In the genomic region with DNA sequence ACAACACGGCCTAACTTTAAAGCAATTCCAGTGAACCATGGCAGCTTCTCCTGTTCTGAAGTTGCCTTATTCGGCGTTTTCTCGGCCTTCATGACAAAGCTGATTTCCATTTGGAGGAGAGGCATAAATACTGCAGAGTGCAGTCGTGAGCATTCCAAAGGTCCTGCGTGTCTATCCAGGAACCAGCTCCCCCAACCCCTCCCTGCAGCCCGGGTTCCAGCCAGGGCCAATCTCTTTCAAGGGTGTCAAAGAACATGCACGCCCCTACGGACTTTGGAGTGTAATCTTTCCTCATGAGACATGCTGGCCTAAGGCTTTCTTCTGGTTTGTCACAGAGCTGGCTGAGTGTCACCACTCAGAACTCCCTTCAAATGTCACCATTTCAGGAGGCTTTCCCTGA, we compare ENCODE assay signal across 9 mouse cellular contexts. TPM values are rescaled to one million over a fixed set of nuclear protein-coding genes. Genes with fewer than 3 reads are reported as not detected.
DNase-seq lines count a peak whose midpoint lies in the region; ATAC-seq and TF ChIP-seq lines count a peak whose summit lies in the region.
"Had no signal": no experiment of that assay in that cellular context is flagged by ENCODE, and none has a peak within 500 bp of the region (broad histone marks: within the 10 kb centered on the region; RNA-seq: fewer than 3 reads in every experiment).

No protein-coding gene starts in this region.

- no peaks in the 10 kb centered on the region for H3K9me3 ChIP-seq in intestine, embryonic 15.5 days
- no peaks in the 10 kb centered on the region for H3K9me3 ChIP-seq in liver, embryonic 14.5 days (ENCODE audit: control insufficient read depth, low read length)
- H3K9me3 ChIP-seq in stomach, embryonic 16.5 days (replicated peaks; ENCODE audit: control insufficient read depth, low read length) = no peaks in the 10 kb centered on the region

- ATAC-seq in intestine, embryonic 15.5 days = peak; percentile 93
- peak; percentile 58; the same call in 1 of the 2 replicates for ATAC-seq in liver, embryonic 14.5 days (ENCODE audit: insufficient read depth)
- ATAC-seq in stomach, embryonic 16.5 days (ENCODE audit: insufficient read depth, low FRiP score) = peak; percentile 93

- no peak for DNase-seq in layer of hippocampus, adult 2 months (ENCODE audit: low spot score in 2 of 2)
- no peak for DNase-seq in layer of hippocampus, adult 18-20 months (ENCODE audit: low spot score in 2 of 2)
- DNase-seq in fibroblast of lung, adult 2 months (ENCODE audit: low read depth) = peak; percentile 76
- peak in 2 of 3 experiments; percentile 26 to 35 for DNase-seq in liver, embryonic 14.5 days (ENCODE audit: low read depth in 3 of 3, low spot score in 3 of 3)
- no peak for DNase-seq in cerebellum, postnatal 36 days
- no peak for DNase-seq in frontal cortex, postnatal 14 days (ENCODE audit: low spot score in 2 of 2)

- no peaks in the 10 kb centered on the region for H3K27me3 ChIP-seq in intestine, embryonic 15.5 days (replicated peaks)
- H3K27me3 ChIP-seq in liver, embryonic 14.5 days (ENCODE audit: control insufficient read depth, insufficient read depth, low read length) = no peaks in the 10 kb centered on the region
- H3K27me3 ChIP-seq in stomach, embryonic 16.5 days (ENCODE audit: control insufficient read depth, insufficient read depth, low read length) = no peaks in the 10 kb centered on the region
- H3K27me3 ChIP-seq: CH12.LX had no signal

- TF ChIP-seq CTCF in layer of hippocampus, adult 2 months (conservative IDR thresholded peaks at IDR 0.05) = no peak
- no peak for TF ChIP-seq CTCF in liver, embryonic 14.5 days (IDR thresholded peaks at IDR 0.05; ENCODE audit: low read depth)

- 5% methylated on average over 9 of the region's 9 CpGs for WGBS in intestine, embryonic 15.5 days
- WGBS in liver, embryonic 14.5 days (ENCODE audit: insufficient replicate concordance) = 63% methylated on average over 9 of the region's 9 CpGs
- WGBS in stomach, embryonic 16.5 days = 15% methylated on average over 9 of the region's 9 CpGs

- H3K36me3 ChIP-seq in intestine, embryonic 15.5 days = 0 out of 2 replicates have a peak, but pooled peaks cover 5% of the 10 kb centered on the region
- peaks cover 6% of the 10 kb centered on the region for H3K36me3 ChIP-seq in liver, embryonic 14.5 days (replicated peaks; ENCODE audit: control insufficient read depth, insufficient read depth, low read depth)
- 0 out of 2 replicates have a peak, but pooled peaks cover 5% of the 10 kb centered on the region for H3K36me3 ChIP-seq in stomach, embryonic 16.5 days (ENCODE audit: control insufficient read depth, insufficient read depth, low read length)

- no peak overlapping the region for H3K4me3 ChIP-seq in layer of hippocampus, adult 2 months
- no peak overlapping the region for H3K4me3 ChIP-seq in intestine, embryonic 15.5 days (replicated peaks)
- no peak overlapping the region for H3K4me3 ChIP-seq in liver, embryonic 14.5 days (ENCODE audit: insufficient read depth in 1 of 2, low read depth in 2 of 2, low read length in 2 of 2)
- H3K4me3 ChIP-seq in stomach, embryonic 16.5 days (replicated peaks; ENCODE audit: low read length) = no peak overlapping the region

- H3K4me1 ChIP-seq in intestine, embryonic 15.5 days (replicated peaks) = peaks cover 77% of the 10 kb centered on the region
- peaks cover 11 to 61% of the 10 kb centered on the region in 2 experiments for H3K4me1 ChIP-seq in liver, embryonic 14.5 days (replicated peaks; ENCODE audit: control insufficient read depth in 2 of 2, insufficient read depth in 2 of 2, low read length in 1 of 2)
- H3K4me1 ChIP-seq in stomach, embryonic 16.5 days (ENCODE audit: control insufficient read depth, insufficient read depth, low read length) = peaks cover 79% of the 10 kb centered on the region

- H3K9ac ChIP-seq in intestine, embryonic 15.5 days = no peak overlapping the region
- H3K9ac ChIP-seq in liver, embryonic 14.5 days (replicated peaks) = peak overlapping the region; percentile 11; the same call in 1 of the 2 replicates
- peak overlapping the region; percentile 64 for H3K9ac ChIP-seq in stomach, embryonic 16.5 days (ENCODE audit: low read length)

- H3K4me2 ChIP-seq in intestine, embryonic 15.5 days (replicated peaks) = peak overlapping the region; percentile 41
- H3K4me2 ChIP-seq in liver, embryonic 14.5 days (ENCODE audit: low read depth) = peak overlapping the region; percentile 22; the same call in 1 of the 2 replicates
- H3K4me2 ChIP-seq in stomach, embryonic 16.5 days (ENCODE audit: low read depth, low read length) = peak overlapping the region; percentile 29

- H3K27ac ChIP-seq in layer of hippocampus, adult 2 months = peak overlapping the region; percentile 92
- H3K27ac ChIP-seq in intestine, embryonic 15.5 days = peak overlapping the region; percentile 87
- H3K27ac ChIP-seq in liver, embryonic 14.5 days = peak overlapping the region; percentile 32
- H3K27ac ChIP-seq in stomach, embryonic 16.5 days (ENCODE audit: low read length) = peak overlapping the region; percentile 95

- TF ChIP-seq EP300 in liver, embryonic 14.5 days (IDR thresholded peaks at IDR 0.05; ENCODE audit: low read depth) = no peak

RNA-seq across cellular contexts. Expression of a gene that starts 36.8 kb away (rescaled TPM):
- total RNA-seq in layer of hippocampus, adult 2 months (2021) = 100 to 1,000 TPM; 131 to 134 TPM
- 100 to 1,000 TPM; 127 to 136 TPM for total RNA-seq in layer of hippocampus, adult 18-20 months (2021)
- 340 and 361 TPM in 2 replicates for polyA plus RNA-seq in intestine, embryonic 15.5 days (2015; fragmentation: Nextera tagmentation; extraction: Ambion mirVana)
- 80.4 and 86.2 TPM in 2 replicates for polyA plus RNA-seq in liver, embryonic 14.5 days (2012; rRNA removed)
- polyA plus RNA-seq in liver, embryonic 14.5 days (2014; fragmentation: Nextera tagmentation; extraction: Ambion mirVana) = 94.5 and 105 TPM in 2 replicates
- 413 and 449 TPM in 2 replicates for polyA plus RNA-seq in stomach, embryonic 16.5 days (2015; fragmentation: Nextera tagmentation; extraction: Ambion mirVana)

RNA-seq across cellular contexts. Expression of a gene that starts 44.1 kb away (rescaled TPM):
- total RNA-seq in layer of hippocampus, adult 2 months (2021) = under 1 TPM; 0.15 to 0.29 TPM
- total RNA-seq in layer of hippocampus, adult 18-20 months (2021) = under 1 TPM; 0.50 to 0.76 TPM
- 0.30 TPM in 2 replicates for polyA plus RNA-seq in intestine, embryonic 15.5 days (2015; fragmentation: Nextera tagmentation; extraction: Ambion mirVana)
- 0.01 and 0.02 TPM in 2 replicates for polyA plus RNA-seq in liver, embryonic 14.5 days (2012; rRNA removed)
- 0.15 and 0.19 TPM in 2 replicates for polyA plus RNA-seq in liver, embryonic 14.5 days (2014; fragmentation: Nextera tagmentation; extraction: Ambion mirVana)
- 0.56 and 0.59 TPM in 2 replicates for polyA plus RNA-seq in stomach, embryonic 16.5 days (2015; fragmentation: Nextera tagmentation; extraction: Ambion mirVana)

RNA-seq across cellular contexts. Expression of a gene that starts 56.3 kb away (rescaled TPM):
- 100 to 1,000 TPM; 198 to 202 TPM for total RNA-seq in layer of hippocampus, adult 2 months (2021)
- 100 to 1,000 TPM; 201 to 212 TPM for total RNA-seq in layer of hippocampus, adult 18-20 months (2021)
- polyA plus RNA-seq in intestine, embryonic 15.5 days (2015; fragmentation: Nextera tagmentation; extraction: Ambion mirVana) = 359 and 375 TPM in 2 replicates
- polyA plus RNA-seq in liver, embryonic 14.5 days (2012; rRNA removed) = 281 and 283 TPM in 2 replicates
- polyA plus RNA-seq in liver, embryonic 14.5 days (2014; fragmentation: Nextera tagmentation; extraction: Ambion mirVana) = 283 and 288 TPM in 2 replicates
- 339 and 345 TPM in 2 replicates for polyA plus RNA-seq in stomach, embryonic 16.5 days (2015; fragmentation: Nextera tagmentation; extraction: Ambion mirVana)

RNA-seq across cellular contexts. Expression of a gene that starts 56.5 kb away (rescaled TPM):
- total RNA-seq in layer of hippocampus, adult 2 months (2021) = 1 to 10 TPM in 1 of 2 experiments, under 1 TPM in 1; 0.90 to 1.8 TPM
- total RNA-seq in layer of hippocampus, adult 18-20 months (2021) = 1 to 10 TPM in 1 of 2 experiments, under 1 TPM in 1; 0.99 to 1.3 TPM
- polyA plus RNA-seq in intestine, embryonic 15.5 days (2015; fragmentation: Nextera tagmentation; extraction: Ambion mirVana) = 6.3 and 7.7 TPM in 2 replicates
- 16.7 and 17.3 TPM in 2 replicates for polyA plus RNA-seq in liver, embryonic 14.5 days (2012; rRNA removed)
- polyA plus RNA-seq in liver, embryonic 14.5 days (2014; fragmentation: Nextera tagmentation; extraction: Ambion mirVana) = 24.9 and 27.4 TPM in 2 replicates
- polyA plus RNA-seq in stomach, embryonic 16.5 days (2015; fragmentation: Nextera tagmentation; extraction: Ambion mirVana) = 7.9 and 8.4 TPM in 2 replicates

Comparison
In these comparisons a context has a peak if more than half of its experiments do, and no peak if none do; other contexts are left out.
1. DNase-seq: peak in fibroblast of lung, adult 2 months (single experiment) and liver, embryonic 14.5 days (2 of 3); none in layer of hippocampus, adult 2 months (0 of 2), layer of hippocampus, adult 18-20 months (0 of 2), cerebellum, postnatal 36 days (0 of 2) and frontal cortex, postnatal 14 days (0 of 2).
2. H3K27ac ChIP-seq: peak in every context shown above with its lines; median percentile 95 in stomach, embryonic 16.5 days; 92 in layer of hippocampus, adult 2 months; 87 in intestine, embryonic 15.5 days; 32 in liver, embryonic 14.5 days.
3. Peak in every context shown above with its lines, with median percentiles within 50 percentile points of each other: ATAC-seq and H3K4me2 ChIP-seq.